Mouse (Mus musculus) cortical plate, adult 2 months (tissue): ENCODE results near the gene Nemf. TPM values are rescaled to one million over a fixed set of nuclear protein-coding genes. Genes with fewer than 3 reads are reported as not detected.

Experiments used
- H3K27ac ChIP-seq: fragments of 200-500 bp; 2 replicates; pipeline ENCODE4 v1.5.1; 2012; ENCODE audit warnings: low read length, control low read depth, inconsistent platforms; ENCODE audit not compliant: insufficient read depth
- H3K4me1 ChIP-seq: fragments of 200-500 bp; 2 replicates; pipeline ENCODE4 v1.6.1; 2011; ENCODE audit warnings: low read length; ENCODE audit not compliant: control insufficient read depth, insufficient read depth
- H3K4me3 ChIP-seq: fragments of 200-500 bp; 2 replicates; pipeline ENCODE4 v1.5.1; 2011; ENCODE audit warnings: mild to moderate bottlenecking, low read length, control low read depth; ENCODE audit not compliant: insufficient read depth
- CTCF ChIP-seq: fragments of 200-500 bp; IDR thresholded peaks from 2 replicates; pipeline ENCODE4 v1.5.1; 2011; ENCODE audit warnings: mild to moderate bottlenecking, control low read depth, low read length; ENCODE audit not compliant: insufficient read depth; ENCODE audit errors: extremely low read depth
- POLR2A ChIP-seq: fragments of 200-500 bp; IDR thresholded peaks from 2 replicates; pipeline ENCODE4 v1.6.1; 2011; ENCODE audit warnings: mild to moderate bottlenecking, low read length, control low read depth; ENCODE audit not compliant: insufficient read depth; ENCODE audit errors: extremely low read depth
- polyA plus RNA-seq: library from polyadenylated mRNA; depleted of rRNA; stranded (reverse); fragments of >200 nt; gene quantifications from 2 replicates; pipeline ENCODE4 v1.2.3, GENCODE M21; 2012; rRNA removed

Nemf gene
- polyA plus RNA-seq = 33.7 and 34.4 TPM in 2 replicates

DNA sequence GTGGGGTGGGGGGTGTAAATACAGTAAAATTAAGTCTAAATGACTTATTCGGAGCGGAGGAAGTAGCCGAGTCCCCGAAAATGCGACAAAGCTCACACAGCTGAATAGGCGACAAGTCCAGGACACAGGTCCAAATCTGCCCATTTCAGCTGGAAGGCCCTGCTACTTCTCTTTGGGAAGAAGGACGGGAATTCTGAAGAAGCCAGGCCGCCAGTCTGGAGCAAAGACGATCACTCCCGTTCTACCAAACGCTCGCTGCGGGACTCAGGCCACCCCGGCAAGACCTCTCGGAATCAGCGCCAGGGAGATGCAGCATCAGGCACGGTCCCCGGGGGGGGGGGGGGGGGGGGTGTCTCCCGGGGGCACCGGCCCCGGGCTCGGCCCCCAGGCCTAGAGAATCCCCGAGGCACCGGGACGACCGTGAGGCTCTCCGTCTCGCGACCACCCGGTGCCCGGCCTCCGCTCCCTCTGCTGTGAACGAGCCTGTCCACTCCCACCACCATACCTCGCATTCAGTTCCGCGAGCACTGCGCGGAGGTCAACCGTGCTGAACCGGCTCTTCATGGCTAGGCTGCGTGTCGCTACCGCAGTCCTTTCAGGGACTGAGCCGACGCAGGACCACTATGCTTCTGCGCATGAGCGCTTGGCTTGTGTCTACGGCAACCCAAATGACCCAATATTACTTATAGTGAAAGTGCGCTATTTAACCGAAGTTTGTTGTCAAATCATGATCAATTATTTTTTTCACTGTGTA lies at the start of gene Nemf:
Gene Nemf, minus strand, starts transcription at position 620 of the 754 bp plus-strand sequence.
- TF ChIP-seq CTCF (no peak), POLR2A (peak; percentile 97)
- peak within 1 kb of the TSS; percentile 82 for H3K4me3 ChIP-seq
- H3K4me1 ChIP-seq = no peaks in the 10 kb centered on the region; the same call in 1 of the 2 replicates
- H3K27ac ChIP-seq = no peak within 1 kb of the TSS

GRCm38 (mm10) chr12:69402594-69403167 lies 45.7 kb upstream of the Nemf start:
- H3K27ac ChIP-seq = no peak overlapping the region
- H3K4me1 ChIP-seq = no peaks in the 10 kb centered on the region
- no peak overlapping the region for H3K4me3 ChIP-seq
- no peak for TF ChIP-seq CTCF
- TF ChIP-seq POLR2A = no peak

- Histone ChIP-seq H3K4me1 (no peaks in the 10 kb centered on the region), H3K27ac (no peak overlapping the region), H3K4me3 (no peak overlapping the region)
- no peak for TF ChIP-seq POLR2A
- no peak for TF ChIP-seq CTCF
These were observed 45.1 kb upstream of the Nemf start for GRCm38 (mm10) chr12:69402100-69402499.

GRCm38 (mm10) chr12:69400871-69401286 lies 43.9 kb upstream of the Nemf start:
- no peak for TF ChIP-seq CTCF
- no peak for TF ChIP-seq POLR2A
- Histone ChIP-seq H3K4me3 (no peak overlapping the region), H3K4me1 (no peaks in the 10 kb centered on the region), H3K27ac (no peak overlapping the region)

GRCm38 (mm10) chr12:69400367-69400766 lies 43.4 kb upstream of the Nemf start:
- H3K4me3 ChIP-seq = no peak overlapping the region
- H3K4me1 ChIP-seq = no peaks in the 10 kb centered on the region
- TF ChIP-seq POLR2A = no peak
- no peak for TF ChIP-seq CTCF
- H3K27ac ChIP-seq = no peak overlapping the region

GRCm38 (mm10) chr12:69394456-69394855 lies 37.5 kb upstream of the Nemf start:
- no peak for TF ChIP-seq CTCF
- no peak for TF ChIP-seq POLR2A
- no peak overlapping the region for H3K27ac ChIP-seq
- no peak overlapping the region for H3K4me3 ChIP-seq
- no peaks in the 10 kb centered on the region for H3K4me1 ChIP-seq

DNA sequence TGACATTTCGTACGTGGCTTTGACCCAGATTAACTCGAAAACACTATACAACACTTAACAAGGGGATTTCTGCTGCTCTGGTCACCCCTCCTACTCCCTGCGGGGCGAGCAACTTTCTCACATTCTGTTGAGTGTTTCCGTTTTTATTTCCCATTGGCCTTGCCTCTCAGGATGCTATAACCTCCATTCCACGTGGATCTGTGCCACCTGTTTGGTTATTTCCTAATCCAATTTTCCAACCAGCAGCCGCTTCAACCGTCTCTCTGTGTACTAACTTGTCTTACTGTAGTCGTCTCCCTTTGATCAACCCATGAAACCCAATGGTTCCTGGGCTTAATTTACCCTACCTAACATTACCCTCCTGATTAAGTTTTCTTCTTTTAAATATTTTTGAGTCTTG lies 36.1 kb upstream of the Nemf start:
- no peak overlapping the region for H3K4me3 ChIP-seq
- TF ChIP-seq POLR2A (no peak), CTCF (no peak)
- H3K27ac ChIP-seq = no peak overlapping the region
- no peaks in the 10 kb centered on the region for H3K4me1 ChIP-seq

- Histone ChIP-seq H3K27ac (no peak overlapping the region), H3K4me1 (no peaks in the 10 kb centered on the region), H3K4me3 (no peak overlapping the region)
- TF ChIP-seq POLR2A (no peak), CTCF (no peak)
These were observed 33.2 kb upstream of the Nemf start for GRCm38 (mm10) chr12:69390000-69390698.

- TF ChIP-seq CTCF (no peak), POLR2A (no peak)
- no peak overlapping the region for H3K4me3 ChIP-seq
- no peaks in the 10 kb centered on the region for H3K4me1 ChIP-seq
- H3K27ac ChIP-seq = no peak overlapping the region
These were observed 32.4 kb upstream of the Nemf start for GRCm38 (mm10) chr12:69389273-69389938.
